Mouse (Mus musculus) limb, embryonic 15.5 days (tissue): ENCODE data around the gene Capn5. TPM values are rescaled to one million over a fixed set of nuclear protein-coding genes. Genes with fewer than 3 reads are reported as not detected.
A peak's percentile ranks its signal among the peaks of the same experiment; 100 is the strongest.

ENCODE experiments used
- ATAC-seq: fragments of 200-750 bp; cut with Nextera tagmentation; 2 replicates; pipeline ENCODE4 v1.8.0; 2017; ENCODE audit warnings: low read depth, moderate TSS enrichment; ENCODE audit not compliant: insufficient number of reproducible peaks, low FRiP score, low TSS enrichment
- H3K27ac ChIP-seq: fragments of 300-500 bp; sonication (generic); 2 replicates; pipeline ENCODE4 v1.5.1; 2015; ENCODE audit warnings: moderate library complexity, mild to moderate bottlenecking, inconsistent platforms
- H3K27me3 ChIP-seq: fragments of 300-500 bp; sonication (generic); 2 replicates; pipeline ENCODE4 v1.6.1; 2015; ENCODE audit warnings: inconsistent platforms
- H3K36me3 ChIP-seq: fragments of 300-500 bp; sonication (generic); 2 replicates; pipeline ENCODE4 v1.6.1; 2015; ENCODE audit warnings: inconsistent platforms
- H3K4me1 ChIP-seq: fragments of 300-500 bp; sonication (generic); 2 replicates; pipeline ENCODE4 v1.6.1; 2015; ENCODE audit warnings: inconsistent platforms
- H3K4me2 ChIP-seq: fragments of 300-500 bp; sonication (generic); 2 replicates; pipeline ENCODE4 v1.6.1; 2015; ENCODE audit warnings: mild to moderate bottlenecking, inconsistent platforms
- H3K4me3 ChIP-seq: fragments of 300-500 bp; sonication (generic); 2 replicates; pipeline ENCODE4 v1.5.1; 2015; ENCODE audit warnings: mild to moderate bottlenecking, inconsistent platforms
- H3K9ac ChIP-seq: fragments of 300-500 bp; sonication (generic); 2 replicates; pipeline ENCODE4 v1.6.1; 2015; ENCODE audit warnings: inconsistent platforms
- H3K9me3 ChIP-seq: fragments of 300-500 bp; sonication (generic); 2 replicates; pipeline ENCODE4 v1.6.1; 2016; ENCODE audit warnings: inconsistent platforms
- WGBS: fragments of 180-500 bp; shearing (Covaris S2); methylation state at CpG from one replicate; pipeline ENCODE4 v1.1.7; 2015; 5-methylcytosine and 5-hydroxymethylcytosine counted together
- polyA plus RNA-seq: library from polyadenylated mRNA; unstranded; fragments of >200 nt; fragmentation: Nextera tagmentation; extraction: Ambion mirVana; gene quantifications from 2 replicates; pipeline ENCODE4 v1.2.1, GENCODE M21; 2015

Capn5 gene
- polyA plus RNA-seq, 1 experiment from 2014 or later = 10.1 TPM

DNA sequence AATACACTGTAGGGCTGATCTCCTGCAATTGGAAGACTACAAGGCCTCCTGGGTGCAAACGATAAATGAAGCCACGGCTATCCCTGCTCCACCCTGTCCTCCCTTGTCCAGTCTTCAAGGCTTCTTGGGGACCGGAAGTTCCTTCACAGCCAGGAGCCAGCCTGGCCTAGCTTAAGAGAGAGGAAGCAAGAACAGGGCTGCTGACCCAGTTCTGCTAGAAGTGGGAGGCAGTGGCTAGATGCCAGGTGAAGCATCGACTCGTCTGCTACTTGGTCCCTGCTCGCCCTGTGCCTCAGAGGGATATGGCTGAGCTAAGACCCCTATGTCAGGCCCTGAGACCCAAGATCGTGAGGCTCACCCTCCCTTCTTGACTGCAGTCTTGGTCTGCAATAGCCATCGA lies 56.4 kb downstream of the Capn5 start:
- no peaks in the 10 kb centered on the region for H3K9me3 ChIP-seq
- H3K4me3 ChIP-seq = no peak overlapping the region
- no peaks in the 10 kb centered on the region for H3K36me3 ChIP-seq
- no peak overlapping the region for H3K4me2 ChIP-seq
- no peaks in the 10 kb centered on the region for H3K27me3 ChIP-seq
- ATAC-seq = no peak
- peaks cover 13% of the 10 kb centered on the region for H3K4me1 ChIP-seq
- 81% methylated on average over 8 of the region's 8 CpGs for WGBS
- no peak overlapping the region for H3K9ac ChIP-seq
- no peak overlapping the region for H3K27ac ChIP-seq

DNA sequence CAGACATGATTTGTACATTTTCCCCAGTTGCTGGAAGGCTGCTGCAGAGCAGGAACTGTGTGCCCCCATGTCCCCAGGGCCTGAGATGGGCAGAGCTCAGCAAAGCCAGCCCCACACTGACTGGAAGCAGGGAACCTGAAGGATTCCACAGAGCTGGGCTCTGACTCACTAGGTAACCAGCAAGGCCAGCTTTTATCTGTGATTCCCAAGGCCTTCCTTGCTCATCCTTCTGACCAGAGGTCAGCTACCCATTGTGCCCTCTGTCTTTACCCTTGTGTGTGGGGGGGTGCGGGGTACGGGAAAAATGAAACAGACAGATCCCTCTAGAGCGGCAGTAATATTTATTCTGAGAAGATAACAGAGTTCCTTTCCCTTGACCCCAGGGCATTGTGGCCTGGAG lies 56.8 kb downstream of the Capn5 start:
- Histone ChIP-seq H3K4me3 (no peak overlapping the region), H3K27ac (no peak overlapping the region), H3K27me3 (no peaks in the 10 kb centered on the region), H3K9me3 (no peaks in the 10 kb centered on the region), H3K36me3 (no peaks in the 10 kb centered on the region), H3K4me2 (no peak overlapping the region), H3K4me1 (peaks cover 14% of the 10 kb centered on the region), H3K9ac (no peak overlapping the region)
- no peak for ATAC-seq
- 87% methylated on average over 3 of the region's 3 CpGs for WGBS

DNA sequence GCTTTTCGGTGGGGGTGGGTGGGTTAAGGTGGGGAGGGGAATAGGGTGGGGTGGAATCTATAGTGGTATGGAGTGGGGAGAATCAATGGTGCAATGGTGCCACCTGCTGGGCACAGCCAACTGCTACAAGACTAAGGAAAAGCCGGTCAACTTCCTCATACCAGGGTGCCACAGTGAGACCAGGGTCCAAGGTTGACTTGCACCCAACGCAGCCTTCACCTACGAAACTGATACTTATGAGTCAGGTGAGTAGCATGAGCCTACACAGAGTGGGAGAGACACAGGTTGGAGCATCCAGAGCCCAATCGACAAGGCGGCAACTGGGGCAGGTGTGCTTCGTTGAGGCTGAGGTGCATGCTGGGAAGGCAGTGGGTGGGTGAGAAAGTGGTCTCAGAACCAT lies 57.7 kb downstream of the Capn5 start:
- WGBS = 10% methylated on average over 7 of the region's 7 CpGs
- 0 out of 2 replicates have a peak, but pooled peaks have one; percentile 30 for ATAC-seq

DNA sequence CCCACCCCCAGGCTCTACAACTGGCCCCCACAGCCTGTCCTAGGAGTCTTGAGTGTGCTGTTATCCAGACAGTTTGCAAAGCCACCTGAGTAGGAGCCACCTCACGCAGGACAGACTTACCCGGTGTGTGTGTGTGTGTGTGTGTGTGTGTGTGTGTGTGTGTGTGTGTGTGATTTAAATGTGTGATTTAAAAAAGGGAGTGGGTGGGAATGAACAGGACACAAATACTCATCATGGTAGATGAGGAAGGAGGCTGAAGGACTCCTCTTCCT lies 58.2 kb downstream of the Capn5 start:
- H3K9me3 ChIP-seq = no peaks in the 10 kb centered on the region
- no peaks in the 10 kb centered on the region for H3K27me3 ChIP-seq
- no peak for ATAC-seq
- H3K27ac ChIP-seq = no peak overlapping the region
- 0 out of 2 replicates have a peak overlapping the region, but pooled peaks have one; percentile 49 for H3K4me2 ChIP-seq
- H3K4me1 ChIP-seq = peaks cover 14% of the 10 kb centered on the region
- no peak overlapping the region for H3K4me3 ChIP-seq
- WGBS = 72% methylated on average over 2 of the region's 2 CpGs
- no peaks in the 10 kb centered on the region for H3K36me3 ChIP-seq
- H3K9ac ChIP-seq = no peak overlapping the region

More for the DNA sequence above, 57.7 kb downstream of the Capn5 start:
- H3K4me1 ChIP-seq = peaks cover 14% of the 10 kb centered on the region
- H3K9ac ChIP-seq = 0 out of 2 replicates have a peak overlapping the region, but pooled peaks have one; percentile 21
- no peaks in the 10 kb centered on the region for H3K27me3 ChIP-seq
- H3K4me2 ChIP-seq = peak overlapping the region; percentile 49
- no peak overlapping the region for H3K27ac ChIP-seq
- H3K36me3 ChIP-seq = no peaks in the 10 kb centered on the region
- H3K9me3 ChIP-seq = no peaks in the 10 kb centered on the region
- peak overlapping the region; percentile 25 for H3K4me3 ChIP-seq

DNA sequence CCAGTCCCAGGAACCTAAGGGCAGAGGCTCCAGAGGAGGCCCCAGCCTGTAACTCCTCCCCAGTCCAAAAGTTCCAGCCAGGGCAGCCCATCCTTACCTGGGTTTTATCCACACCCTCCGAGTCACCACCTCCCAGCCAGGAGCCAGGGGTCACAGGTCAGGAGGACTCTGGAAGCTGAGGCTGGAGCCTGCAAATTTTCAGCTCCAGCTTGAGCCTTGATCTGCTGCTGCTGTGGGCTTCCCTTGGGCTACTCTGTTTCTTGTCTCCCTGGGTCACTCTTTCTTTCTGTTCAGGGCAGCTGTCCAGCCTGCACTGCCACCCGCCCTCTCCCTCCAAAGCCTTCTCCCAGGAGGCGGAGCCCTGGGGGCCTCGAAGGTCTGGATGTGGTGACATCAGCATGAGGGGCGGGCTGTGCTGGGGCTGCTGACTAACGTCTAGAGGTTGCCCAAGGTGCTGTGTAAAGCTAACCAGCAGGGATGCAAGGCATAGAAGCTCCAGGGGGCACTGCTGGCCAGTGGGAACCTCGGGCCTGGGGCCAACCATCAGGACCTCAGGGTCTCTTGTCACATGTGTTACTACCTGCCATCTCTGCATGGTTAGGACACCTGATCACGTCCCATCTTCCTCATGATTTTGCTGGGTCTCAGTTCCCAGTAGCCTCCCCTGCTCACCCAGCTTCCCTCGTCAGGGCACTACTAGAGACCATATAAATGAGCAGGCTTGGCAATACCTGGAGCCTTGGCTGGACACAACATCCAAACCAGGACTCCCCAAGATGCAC lies 58.7 kb downstream of the Capn5 start, which contains the start of gene Myo7a:
Gene Myo7a, minus strand, starts transcription at position 346 of the 782 bp plus-strand sequence.
- H3K4me2 ChIP-seq = peak within 1 kb of the TSS; percentile 49
- H3K9ac ChIP-seq = 0 out of 2 replicates have a peak within 1 kb of the TSS, but pooled peaks have one; percentile 21
- peak within 1 kb of the TSS; percentile 25 for H3K4me3 ChIP-seq
- H3K27me3 ChIP-seq = no peaks in the 10 kb centered on the region
- H3K36me3 ChIP-seq = no peaks in the 10 kb centered on the region
- H3K4me1 ChIP-seq = peaks cover 14% of the 10 kb centered on the region
- no peaks in the 10 kb centered on the region for H3K9me3 ChIP-seq
- WGBS = 31% methylated on average over 9 of the region's 9 CpGs
- no peak for ATAC-seq
- H3K27ac ChIP-seq = no peak within 1 kb of the TSS

DNA sequence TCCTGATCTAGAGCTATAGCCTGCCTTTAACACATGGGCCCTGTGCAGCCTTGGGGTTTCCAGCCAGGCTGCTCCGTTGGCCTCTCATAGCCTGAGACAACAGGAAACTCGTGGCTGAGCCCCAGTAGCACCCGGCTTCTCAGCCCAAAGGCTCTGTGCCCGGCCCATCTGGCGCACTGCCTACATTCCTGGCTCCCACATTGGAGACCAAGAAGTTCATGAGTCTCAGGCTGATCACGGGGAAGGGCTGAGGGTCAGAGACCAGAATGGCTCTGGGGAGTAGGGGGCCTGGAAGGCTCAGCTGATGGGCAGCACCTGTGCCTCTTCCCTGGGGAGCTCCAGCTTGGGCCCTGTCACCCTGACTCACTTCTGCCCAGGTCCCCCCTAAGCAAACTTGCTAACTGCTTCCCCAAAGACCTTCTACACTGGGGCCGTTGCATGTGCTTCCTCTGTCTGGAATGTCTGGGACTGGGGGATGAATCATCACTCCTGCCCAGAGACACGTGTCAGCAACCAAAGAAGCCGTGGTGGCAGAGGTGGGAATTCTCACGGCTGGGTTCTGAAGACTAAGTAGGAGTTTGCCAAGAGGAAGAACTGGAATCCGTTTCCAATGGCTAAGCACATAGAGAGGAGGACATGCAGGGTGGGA lies 60.9 kb downstream of the Capn5 start:
- Histone ChIP-seq H3K9me3 (no peaks in the 10 kb centered on the region), H3K4me2 (no peak overlapping the region), H3K36me3 (no peaks in the 10 kb centered on the region), H3K4me1 (peaks cover 14% of the 10 kb centered on the region), H3K9ac (no peak overlapping the region), H3K27ac (no peak overlapping the region), H3K4me3 (no peak overlapping the region), H3K27me3 (peaks cover 8% of the 10 kb centered on the region; the same call in 1 of the 2 replicates)
- 34% methylated on average over 11 of the region's 11 CpGs for WGBS
- 0 out of 2 replicates have a peak, but pooled peaks have one; percentile 17 for ATAC-seq

DNA sequence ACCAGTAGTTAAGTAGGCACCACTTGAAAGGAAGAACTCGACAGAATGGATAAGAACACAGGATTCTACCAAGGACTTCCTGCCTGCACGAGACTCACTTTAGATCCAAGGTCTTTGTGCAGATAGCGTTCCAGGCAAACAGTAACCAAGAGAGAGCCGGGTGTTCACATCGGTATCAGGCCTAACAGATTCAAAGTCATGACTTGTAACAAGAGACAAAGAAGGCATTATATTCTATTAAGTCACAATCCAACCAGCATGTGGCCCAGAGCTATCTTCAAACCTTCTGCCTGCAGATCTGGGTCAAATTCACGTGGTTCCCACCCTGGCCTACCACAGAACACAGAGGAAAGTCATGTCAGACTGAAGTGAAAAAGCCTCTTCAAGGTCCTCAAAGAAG lies 63.4 kb downstream of the Capn5 start:
- H3K27ac ChIP-seq = no peak overlapping the region
- no peak overlapping the region for H3K4me2 ChIP-seq
- peaks cover 26% of the 10 kb centered on the region for H3K4me1 ChIP-seq
- H3K9me3 ChIP-seq = no peaks in the 10 kb centered on the region
- no peak overlapping the region for H3K4me3 ChIP-seq
- ATAC-seq = no peak
- peaks cover 19% of the 10 kb centered on the region; the same call in 1 of the 2 replicates for H3K27me3 ChIP-seq
- WGBS = 69% methylated on average over 6 of the region's 6 CpGs
- no peak overlapping the region for H3K9ac ChIP-seq
- H3K36me3 ChIP-seq = no peaks in the 10 kb centered on the region

DNA sequence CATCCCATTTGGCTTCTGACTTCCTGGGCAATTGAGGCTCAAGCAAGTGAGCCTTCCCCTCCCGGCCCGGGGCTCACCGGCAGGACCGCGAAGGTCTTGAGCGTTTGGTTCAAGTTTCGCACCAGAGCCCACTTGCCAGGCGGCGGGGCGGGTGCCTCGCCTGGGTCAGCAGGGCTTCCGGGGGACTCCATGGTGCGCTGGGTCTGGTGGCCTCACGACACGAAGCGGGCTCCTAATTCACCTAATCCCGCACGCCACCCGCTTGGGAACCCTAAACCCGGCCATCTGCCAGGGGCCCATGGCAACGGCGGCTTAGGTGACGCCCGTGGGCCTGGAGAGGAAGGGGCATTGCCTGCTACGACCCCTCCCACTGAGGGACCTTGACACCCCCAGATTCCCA lies 66.8 kb downstream of the Capn5 start:
- peak overlapping the region; percentile 23; the same call in 1 of the 2 replicates for H3K9ac ChIP-seq
- H3K4me2 ChIP-seq = peak overlapping the region; percentile 54
- peaks cover 19% of the 10 kb centered on the region; the same call in 1 of the 2 replicates for H3K27me3 ChIP-seq
- ATAC-seq = no peak
- H3K36me3 ChIP-seq = no peaks in the 10 kb centered on the region
- no peak overlapping the region; the same call in 1 of the 2 replicates for H3K27ac ChIP-seq
- H3K9me3 ChIP-seq = no peaks in the 10 kb centered on the region
- 4% methylated on average over 25 of the region's 25 CpGs for WGBS
- H3K4me3 ChIP-seq = peak overlapping the region; percentile 28
- peaks cover 17% of the 10 kb centered on the region for H3K4me1 ChIP-seq

DNA sequence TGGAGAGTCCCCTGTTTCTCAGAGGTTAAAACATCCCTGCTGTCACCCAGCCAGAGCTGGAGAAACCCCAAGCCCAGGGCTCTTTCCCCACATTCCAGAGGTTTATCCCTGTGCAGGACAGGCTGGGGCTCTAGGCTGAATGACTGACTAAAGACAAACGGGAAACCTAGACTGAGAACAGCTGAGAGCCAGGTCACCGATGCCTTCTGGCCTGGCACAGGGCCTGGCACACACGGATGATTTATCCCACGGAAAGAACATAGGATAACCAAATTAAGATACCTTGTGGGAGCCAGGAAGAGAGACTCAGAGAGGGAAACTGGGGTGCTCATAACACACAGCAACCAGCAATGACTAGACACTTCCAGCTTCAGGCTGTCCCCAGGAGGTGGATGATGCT lies 68.3 kb downstream of the Capn5 start:
- H3K4me1 ChIP-seq = peaks cover 17% of the 10 kb centered on the region
- peaks cover 19% of the 10 kb centered on the region; the same call in 1 of the 2 replicates for H3K27me3 ChIP-seq
- no peak overlapping the region for H3K4me3 ChIP-seq
- H3K4me2 ChIP-seq = no peak overlapping the region
- no peaks in the 10 kb centered on the region for H3K9me3 ChIP-seq
- no peak overlapping the region; the same call in 1 of the 2 replicates for H3K27ac ChIP-seq
- no peak for ATAC-seq
- no peak overlapping the region for H3K9ac ChIP-seq
- H3K36me3 ChIP-seq = no peaks in the 10 kb centered on the region
- 48% methylated on average over 4 of the region's 4 CpGs for WGBS

DNA sequence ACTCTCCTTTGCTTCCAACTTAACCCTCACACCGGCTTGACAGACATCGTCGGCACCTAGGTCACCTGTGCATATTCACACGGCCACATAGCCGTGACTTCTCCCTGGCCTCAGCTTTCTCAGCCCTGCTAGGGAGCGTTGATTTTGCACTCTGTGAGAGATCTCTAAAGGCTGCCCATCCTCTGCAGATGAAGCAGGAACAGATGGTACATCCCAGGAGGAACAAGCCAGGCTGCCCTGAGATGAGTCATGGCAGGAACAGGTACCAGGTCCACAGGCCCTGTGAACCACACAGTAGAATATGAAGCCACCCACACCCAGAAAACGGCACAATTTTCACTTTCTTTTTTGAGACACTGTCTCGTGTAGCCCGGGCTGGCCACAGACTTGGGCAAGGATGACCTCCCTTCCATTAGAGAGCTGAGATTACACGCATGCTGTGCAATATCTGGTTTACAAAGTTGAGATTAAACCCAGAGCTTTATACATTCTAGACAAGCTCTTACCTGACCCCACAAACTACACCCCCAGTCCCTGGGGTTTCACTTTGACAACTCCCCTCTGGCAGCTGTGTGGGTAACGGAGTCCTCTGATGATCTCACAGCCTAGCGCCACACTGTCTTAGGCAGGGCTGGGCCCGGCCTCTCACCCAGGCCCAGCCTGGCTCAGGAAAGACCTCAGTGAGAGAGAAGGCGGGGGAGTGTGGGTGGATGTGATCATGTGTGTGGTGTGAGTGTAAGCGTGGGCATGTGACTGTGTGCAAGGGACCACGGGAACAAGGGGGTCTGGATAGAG lies 69.2 kb downstream of the Capn5 start:
- Histone ChIP-seq H3K4me3 (no peak overlapping the region), H3K4me1 (peaks cover 22% of the 10 kb centered on the region), H3K27ac (no peak overlapping the region), H3K36me3 (no peaks in the 10 kb centered on the region), H3K27me3 (peaks cover 19% of the 10 kb centered on the region; the same call in 1 of the 2 replicates), H3K9ac (no peak overlapping the region), H3K4me2 (no peak overlapping the region), H3K9me3 (no peaks in the 10 kb centered on the region)
- peak; percentile 32; the same call in 1 of the 2 replicates for ATAC-seq
- 73% methylated on average over 16 of the region's 16 CpGs for WGBS

DNA sequence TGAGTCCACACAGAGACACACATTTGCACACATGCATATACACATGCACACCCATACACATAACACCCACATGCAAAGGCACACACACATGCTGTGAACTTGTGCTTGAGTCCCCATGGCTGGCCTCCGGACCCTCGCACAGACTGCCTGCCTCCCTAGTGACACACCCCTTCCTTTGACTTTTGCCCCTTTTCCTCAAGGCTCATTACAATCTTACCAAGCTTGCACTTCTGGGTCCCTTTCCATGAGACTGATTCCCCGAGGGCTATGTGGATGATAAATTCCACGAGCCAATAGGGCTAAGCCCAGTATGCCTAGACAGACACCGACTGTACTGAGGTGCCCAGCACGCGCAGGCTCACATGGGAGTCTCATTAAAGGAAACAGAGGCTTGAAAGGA lies 71.8 kb downstream of the Capn5 start:
- 76% methylated on average over 7 of the region's 7 CpGs for WGBS
- Histone ChIP-seq H3K36me3 (no peaks in the 10 kb centered on the region), H3K27me3 (peaks cover 7% of the 10 kb centered on the region; the same call in 1 of the 2 replicates), H3K27ac (no peak overlapping the region), H3K9me3 (no peaks in the 10 kb centered on the region), H3K4me1 (peaks cover 24% of the 10 kb centered on the region), H3K4me3 (no peak overlapping the region), H3K4me2 (no peak overlapping the region), H3K9ac (no peak overlapping the region)
- no peak for ATAC-seq
